Mouse (Mus musculus) left cerebral cortex, adult 18-20 months (tissue): ENCODE results near the gene Mmp19. TPM values are rescaled to one million over a fixed set of nuclear protein-coding genes. Genes with fewer than 3 reads are reported as not detected.
A peak's percentile ranks its signal among the peaks of the same experiment; 100 is the strongest.
"Not testable (repeated sequence)": the region's sequence is repeated elsewhere in the genome, so short reads cannot be mapped to it uniquely, and the experiment has no call there.

Experiments used
- DNase-seq, 2 experiments: peaks; one replicate each; pipeline ENCODE4 v3.0.0; 2021 to 2022; ENCODE audit warnings: low spot score in 2 of 2, mixed read lengths in 1 of 2
- total RNA-seq, 2 experiments: library from RNA; stranded (reverse); gene quantifications; 2 replicates each; pipeline ENCODE4 v1.2.3; 2021

The Mmp19 gene
- total RNA-seq, 2 experiments from 2014 or later = 0.63 to 0.66 TPM

DNA sequence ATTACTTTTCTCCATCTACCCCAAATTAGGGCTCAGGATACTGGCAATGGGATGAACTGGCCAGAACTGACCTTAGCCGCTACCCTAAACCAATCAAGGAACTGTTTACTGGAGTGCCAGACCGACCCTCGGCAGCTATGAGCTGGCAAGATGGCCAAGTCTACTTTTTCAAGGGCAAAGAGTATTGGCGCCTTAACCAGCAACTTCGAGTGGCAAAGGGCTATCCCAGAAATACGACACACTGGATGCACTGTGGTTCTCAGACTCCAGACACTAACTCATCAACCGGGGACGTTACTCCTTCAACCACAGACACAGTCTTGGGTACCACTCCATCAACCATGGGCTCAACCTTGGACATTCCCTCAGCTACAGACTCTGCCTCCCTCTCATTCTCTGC lies 8.0 kb downstream of the Mmp19 start:
- DNase-seq = no peak

DNA sequence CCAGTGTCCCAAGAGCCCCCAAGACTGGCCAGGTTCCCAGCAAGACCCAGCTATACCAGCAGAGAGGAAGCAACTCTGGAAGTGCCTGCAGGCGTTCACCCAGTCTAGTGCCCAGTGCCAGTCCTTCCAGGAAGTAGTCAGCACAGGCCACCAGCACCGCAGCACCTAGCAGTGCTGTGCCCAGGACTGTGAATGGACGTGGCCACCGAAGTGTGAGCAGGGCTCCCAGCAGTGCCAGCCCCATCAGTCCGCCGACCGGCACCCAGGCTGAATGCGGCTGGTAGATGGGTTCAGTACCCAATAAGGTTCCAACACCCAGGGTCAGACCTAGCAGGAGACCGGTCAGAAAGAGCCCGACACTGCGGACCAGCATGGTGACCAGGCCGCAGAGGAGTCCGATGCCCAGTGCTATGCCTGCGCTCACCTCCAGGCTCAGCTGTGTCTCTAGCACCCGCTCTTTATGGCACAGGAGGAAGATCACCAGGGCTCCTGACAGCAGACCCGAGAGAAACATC lies 11.3 kb downstream of the Mmp19 start:
- no peak for DNase-seq

DNA sequence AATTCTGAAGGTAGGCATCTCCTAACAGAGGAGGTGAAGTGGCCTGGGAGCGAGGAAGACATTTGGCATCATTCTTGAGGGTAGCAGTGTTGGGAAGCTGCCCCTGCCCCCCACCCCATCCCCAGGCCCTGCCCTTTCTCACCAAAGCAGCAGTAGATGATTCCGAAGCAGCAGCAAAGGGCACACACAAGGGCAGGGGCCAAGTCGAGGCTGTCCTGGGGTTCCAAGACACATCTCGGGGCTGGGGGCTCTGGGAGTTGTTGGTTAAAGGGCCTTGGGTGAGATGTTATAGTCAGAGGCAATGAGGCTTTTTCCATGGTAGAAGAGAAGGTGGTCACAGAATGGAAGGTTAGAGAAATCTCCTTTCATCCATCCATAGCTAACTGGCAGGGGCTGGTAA lies 12.2 kb downstream of the Mmp19 start:
- no peak for DNase-seq

DNA sequence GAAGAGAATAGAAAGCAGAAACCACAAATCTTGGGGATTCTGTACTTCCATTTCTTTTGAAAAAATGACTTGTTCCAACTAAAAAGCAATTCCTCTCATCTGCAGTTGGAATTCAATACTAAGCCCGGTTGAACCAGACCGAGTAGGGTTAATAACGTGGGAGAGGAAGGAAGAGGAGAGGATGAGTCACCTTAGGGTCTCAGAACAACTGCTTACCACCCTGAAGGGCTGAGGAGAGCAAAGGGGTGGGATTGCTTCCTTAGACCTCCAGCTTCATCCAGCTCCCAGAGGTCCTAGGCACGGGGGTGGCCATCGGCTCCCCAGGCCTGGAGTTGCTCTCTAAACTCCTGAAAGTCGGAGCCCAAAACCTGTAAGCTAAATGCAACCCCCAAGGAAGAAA lies 12.7 kb downstream of the Mmp19 start:
- DNase-seq = no peak

DNA sequence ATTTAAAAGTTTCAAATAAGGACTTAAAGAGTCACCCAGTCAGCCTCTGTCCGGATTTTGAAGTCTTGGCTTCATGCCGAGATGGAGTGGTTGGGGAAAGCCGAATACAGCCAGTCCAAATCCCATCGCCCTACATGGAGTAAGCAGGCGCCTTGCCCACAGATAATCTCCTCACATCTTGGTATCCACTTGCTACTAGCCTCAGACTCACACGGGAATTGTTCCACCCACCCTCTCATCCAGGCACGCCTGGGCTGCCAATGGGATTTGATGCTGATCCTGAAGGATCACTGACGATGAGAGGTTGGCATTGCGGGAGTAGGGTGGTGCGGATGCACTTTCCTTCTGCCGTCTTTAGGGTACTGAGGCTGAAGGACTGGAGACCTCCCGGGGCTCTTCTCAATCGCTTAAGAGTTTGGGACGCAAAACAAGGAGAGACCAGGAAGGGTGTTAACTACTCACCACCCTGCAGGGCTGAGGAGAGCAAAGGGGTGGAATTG lies 13.1 kb downstream of the Mmp19 start, which contains the start of gene Dnajc14:
TSS of gene Dnajc14 (plus strand) at position 292 of the 500 bp plus-strand sequence.
- DNase-seq = peak; percentile 55 to 66

DNA sequence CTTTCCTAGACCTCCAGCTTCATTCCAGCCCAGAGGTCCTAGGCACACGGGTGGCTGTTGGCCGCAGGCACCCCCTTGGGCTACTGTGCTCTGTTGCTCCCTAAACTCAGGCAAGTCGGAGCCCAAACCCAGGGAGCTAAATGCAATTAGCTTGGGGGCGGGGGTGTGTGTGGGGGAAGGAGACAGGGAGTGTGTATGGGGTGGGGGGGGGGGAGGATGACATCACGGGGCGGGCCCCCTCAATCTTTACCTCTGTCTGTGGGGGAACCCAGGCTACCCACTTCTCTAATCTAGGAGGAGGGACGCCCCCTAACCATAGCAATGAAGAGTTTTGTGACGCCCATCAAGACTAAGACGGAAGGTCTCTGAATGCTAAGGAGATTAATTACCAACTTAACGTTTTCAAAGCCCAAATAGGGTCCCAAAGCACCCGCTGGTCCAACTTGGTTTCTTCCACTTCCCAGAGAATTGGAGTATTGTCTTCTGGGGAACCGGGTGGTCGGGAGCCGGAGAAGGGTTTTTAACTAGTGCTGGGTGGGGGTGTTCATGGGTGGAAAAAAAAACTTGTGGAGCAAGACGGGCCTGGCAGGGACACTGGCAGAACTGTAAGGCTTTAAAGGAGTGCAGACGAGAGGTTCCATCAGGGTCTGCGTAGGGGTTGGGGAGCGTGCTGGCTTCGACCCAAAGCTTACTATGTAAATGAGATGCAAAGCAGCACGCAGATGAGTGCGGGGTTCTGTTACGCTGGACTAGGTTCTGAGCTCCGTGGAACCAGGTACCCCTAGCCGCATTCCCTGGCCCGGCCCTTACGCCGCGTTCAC lies 13.8 kb downstream of the Mmp19 start, which contains the start of gene Tmem198b:
TSS of gene Tmem198b (minus strand) at position 100 of the 821 bp plus-strand sequence.
- DNase-seq = peak; percentile 43 to 61

DNA sequence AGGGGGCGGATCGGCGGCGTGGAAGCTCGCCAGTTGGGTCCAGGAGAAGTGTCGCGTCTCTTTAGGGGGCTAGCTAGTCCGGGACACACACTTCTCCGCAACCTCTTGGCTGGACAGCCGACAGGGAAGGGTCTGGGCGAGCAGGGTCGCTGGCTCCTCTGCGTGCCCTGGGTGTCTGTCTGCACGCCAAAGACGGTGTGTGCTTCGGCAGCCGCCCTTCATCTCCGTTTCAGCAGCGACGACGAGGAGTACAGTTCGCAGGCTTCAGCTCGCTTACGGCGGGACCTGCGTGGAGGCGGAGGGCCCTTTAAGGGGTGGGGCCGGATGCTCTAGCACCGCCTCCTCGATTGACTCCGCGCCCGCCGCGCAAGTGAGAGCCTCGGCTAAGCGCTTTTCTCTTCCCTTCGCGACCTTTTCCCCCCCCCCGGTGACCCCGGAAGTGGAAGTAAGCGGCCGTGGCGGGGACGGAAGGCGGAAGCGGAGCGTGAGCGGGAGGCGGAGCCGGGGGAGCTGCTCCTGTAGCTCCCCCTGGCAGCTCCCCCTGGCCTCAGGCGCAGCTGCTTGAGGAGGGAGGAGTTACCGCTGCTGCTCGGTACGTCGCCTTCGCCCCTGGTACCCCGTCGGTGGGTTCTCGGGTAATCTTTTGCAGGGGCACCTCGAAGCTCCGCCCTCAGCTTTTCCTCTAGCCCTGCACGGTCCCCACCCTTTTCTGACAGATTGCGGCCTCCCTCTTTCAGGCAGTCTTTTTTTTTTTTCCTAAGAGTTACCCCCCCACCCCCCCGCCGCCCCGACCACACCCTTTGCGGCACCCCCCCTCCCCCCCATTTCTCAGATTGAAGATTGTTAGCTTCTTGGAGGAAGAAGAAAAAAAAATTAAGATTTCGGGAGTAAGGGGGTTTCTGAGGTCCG lies 14.6 kb downstream of the Mmp19 start:
- peak; percentile 92 to 95 for DNase-seq

DNA sequence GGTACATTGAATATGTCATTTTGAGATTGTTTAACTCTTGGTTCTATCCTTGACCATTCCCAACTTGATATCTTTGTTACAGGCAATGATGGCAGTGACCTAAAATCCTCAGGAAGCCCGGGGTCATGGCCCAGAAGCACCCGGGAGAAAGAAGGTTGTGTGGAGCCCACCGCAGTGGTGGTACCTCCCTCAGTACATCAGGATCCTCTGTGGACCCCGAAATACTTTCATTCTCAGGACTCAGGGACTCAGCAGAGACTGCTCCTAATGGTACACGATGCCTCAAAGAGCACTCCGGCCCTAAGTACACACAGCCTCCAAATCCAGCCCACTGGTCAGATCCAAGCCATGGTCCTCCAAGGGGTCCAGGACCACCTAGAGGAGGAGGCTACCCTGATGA lies 15.4 kb downstream of the Mmp19 start:
- DNase-seq = no peak

DNA sequence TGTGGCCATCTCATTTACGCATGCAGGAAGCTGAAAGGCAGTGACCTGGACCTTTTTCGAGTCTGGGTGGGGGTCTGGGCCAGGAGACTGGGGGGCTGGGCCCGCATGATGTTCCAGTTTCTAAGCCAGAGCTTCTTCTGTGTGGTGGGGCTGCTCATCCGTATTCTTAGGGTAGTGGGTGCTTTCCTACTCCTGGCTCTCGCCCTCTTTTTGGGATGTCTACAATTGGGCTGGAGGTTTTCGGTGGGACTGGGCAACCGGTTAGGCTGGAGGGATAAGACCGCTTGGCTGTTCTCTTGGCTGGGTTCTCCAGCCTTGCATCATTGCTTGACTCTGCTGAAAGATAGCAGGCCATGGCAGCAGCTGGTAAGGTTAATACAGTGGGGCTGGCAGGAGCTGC lies 16.3 kb downstream of the Mmp19 start:
- no peak for DNase-seq

DNA sequence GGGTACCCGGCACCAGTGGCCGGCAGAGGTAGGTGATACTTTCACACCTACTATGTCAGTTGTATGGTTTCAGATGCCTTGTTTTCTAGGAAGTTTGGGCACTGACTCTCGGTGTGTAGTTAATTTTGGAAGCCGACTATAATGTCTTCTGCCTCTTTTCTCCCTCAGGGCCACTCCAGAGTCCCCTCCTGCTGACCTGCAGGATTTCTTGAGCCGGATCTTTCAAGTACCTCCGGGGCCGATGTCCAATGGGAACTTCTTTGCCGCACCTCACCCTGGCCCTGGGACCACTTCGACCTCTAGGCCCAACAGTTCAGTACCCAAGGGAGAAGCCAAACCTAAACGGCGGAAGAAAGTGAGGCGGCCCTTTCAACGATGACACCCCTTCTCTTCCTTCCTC lies 26.3 kb downstream of the Mmp19 start, which contains the start of gene Sarnp:
TSS of gene Sarnp (plus strand) at position 301 of the 400 bp plus-strand sequence.
- DNase-seq = no peak

DNA sequence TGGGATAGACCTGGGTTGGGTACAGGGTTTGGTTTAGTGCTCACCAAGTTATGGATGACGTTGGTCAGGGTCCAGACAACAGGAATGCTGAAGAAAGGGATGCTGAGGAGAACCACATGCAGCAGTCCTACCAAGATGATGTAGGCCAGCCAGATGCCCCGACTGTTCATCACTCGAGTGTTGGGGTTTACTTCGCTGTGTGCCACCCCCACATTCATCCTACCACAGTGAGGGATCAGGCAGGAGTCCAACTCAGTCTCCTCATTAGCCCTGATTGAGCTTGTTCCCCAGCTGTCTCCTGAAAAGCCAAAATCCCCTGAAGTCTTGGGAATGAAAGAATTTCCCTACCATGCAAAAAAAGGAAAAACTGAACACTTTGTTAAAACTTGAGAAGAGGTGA lies 29.5 kb downstream of the Mmp19 start:
- no peak for DNase-seq

DNA sequence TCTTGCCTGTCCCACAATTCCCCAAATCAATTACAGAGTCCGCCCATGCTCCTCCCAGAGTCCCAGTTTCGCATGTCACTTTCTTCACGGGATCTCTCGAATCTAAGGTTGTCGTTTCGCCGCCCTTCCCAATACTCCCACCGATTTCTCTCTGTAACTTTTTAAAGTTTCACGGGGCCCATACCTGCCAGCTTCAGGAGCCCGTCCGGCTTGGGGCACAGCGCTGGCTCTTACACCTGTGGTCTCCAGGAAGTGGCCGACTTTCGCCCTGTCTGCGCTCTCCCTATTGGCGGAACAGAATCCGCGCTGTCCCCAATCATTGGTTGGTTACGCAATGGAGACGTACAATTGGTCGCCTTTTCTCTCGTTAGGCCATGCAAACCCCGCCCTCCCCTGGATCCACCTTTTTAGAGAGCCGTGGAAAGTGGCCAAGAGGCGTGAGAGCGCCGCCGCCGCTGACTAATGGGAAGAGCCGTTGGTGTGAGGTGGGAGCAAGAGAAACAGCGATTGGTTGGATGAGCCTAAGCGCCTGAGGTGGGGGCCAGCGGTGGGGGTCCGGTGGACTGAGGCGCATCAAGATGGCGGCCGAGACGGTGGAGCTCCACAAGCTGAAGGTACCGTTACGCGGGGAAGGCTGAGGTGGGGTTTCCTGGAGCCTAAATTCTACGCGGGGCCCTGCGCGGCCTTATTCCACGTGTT lies 30.8 kb downstream of the Mmp19 start, which contains the start of gene Ormdl2:
TSS of gene Ormdl2 (minus strand) at position 288 of the 699 bp plus-strand sequence.
- peak; percentile 99 for DNase-seq

DNA sequence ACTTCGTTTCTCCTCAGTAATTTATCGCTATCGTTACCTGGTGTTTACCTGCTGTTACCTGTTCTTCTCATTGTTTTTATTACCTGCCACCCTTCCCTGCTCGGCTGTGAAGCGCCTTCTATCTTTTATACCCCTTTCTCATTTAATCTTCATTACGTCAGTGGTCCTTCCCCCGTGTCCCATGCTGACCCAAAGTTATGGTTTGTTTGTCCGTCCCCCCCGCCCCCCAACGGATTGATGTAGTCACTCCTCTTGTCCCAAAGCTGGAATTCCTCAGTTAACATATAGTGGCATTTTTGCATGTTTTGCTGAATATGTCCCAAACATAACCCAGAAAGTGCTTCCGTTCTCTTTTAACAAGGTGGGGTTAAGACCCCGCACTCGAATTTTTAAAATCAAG lies 31.4 kb downstream of the Mmp19 start:
- no peak for DNase-seq

DNA sequence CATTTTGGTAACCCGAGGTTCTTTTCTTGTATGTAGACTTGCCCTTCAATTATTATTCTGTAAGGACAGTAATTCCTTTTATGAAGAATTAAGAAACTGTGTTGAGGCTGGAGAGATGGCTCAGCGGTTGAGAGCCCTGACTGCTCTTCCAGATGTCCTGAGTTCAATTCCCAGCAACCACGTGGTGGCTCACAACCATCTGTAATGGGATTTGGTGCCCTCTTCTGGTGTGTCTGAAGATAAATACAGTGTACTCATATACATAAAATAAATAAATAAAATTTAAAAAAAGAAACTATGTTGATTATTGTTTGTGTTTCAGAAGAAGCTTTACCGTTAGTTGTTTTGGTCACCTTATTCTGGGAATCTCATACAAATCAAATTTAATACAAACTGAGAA lies 32.4 kb downstream of the Mmp19 start:
- not testable (repeated sequence) for DNase-seq

DNA sequence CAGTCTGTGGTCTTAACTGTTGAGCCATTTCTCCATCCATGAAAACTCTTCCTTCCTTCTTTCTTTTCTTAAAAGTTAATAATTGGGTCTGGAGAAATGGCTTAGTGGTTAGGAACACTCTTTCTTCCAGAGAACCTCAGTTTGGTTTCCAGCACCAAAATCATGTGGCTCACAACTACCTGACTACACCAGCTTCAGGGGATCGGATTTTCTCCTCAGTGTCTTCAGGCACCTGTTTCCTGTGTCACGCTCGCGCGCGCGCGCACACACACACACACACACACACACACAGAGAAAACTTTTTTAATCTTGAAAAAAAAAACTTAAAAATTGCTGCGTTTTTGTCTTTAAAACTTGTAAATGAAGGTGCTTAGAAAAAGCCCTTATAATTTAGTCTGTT lies 33.1 kb downstream of the Mmp19 start:
- DNase-seq = no peak

DNA sequence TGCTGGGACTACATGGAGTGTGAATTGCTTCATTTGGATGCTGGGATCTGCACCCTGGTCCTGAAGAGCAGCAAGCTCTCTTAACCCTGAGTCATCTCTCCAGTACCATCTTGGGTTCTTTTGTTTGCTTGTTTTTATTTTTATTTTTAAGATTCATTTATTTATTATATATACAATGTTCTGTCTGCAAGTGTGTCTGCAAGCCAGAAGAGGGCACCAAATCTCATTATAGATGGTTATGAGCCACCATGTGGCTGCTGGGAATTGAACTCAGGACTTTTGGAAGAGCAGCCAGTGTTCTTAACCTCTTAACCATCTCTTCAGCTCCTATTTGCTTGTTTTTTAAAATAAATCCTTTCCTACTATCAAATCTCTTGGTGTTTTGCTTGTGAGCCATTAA lies 46.7 kb downstream of the Mmp19 start:
- no peak for DNase-seq

DNA sequence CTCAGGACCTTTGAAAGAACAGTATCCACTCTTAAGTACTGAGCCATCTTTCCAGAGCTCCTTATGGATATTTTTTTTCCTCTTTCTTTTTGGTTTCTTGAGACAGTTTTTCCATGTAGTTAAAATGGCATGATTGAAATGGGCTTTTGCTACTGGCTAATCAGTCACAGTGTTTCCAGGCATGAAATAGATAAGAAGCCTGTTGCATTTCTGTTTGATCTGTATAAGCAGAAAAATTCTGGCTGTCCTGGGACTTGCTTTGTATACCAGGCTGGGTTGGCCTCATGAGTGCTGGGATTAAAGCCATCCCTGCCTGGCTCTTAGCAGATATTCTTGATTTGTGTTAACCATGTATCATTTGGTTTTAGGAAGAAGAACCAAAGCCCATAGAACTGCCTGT lies 48.7 kb downstream of the Mmp19 start:
- no peak for DNase-seq

DNA sequence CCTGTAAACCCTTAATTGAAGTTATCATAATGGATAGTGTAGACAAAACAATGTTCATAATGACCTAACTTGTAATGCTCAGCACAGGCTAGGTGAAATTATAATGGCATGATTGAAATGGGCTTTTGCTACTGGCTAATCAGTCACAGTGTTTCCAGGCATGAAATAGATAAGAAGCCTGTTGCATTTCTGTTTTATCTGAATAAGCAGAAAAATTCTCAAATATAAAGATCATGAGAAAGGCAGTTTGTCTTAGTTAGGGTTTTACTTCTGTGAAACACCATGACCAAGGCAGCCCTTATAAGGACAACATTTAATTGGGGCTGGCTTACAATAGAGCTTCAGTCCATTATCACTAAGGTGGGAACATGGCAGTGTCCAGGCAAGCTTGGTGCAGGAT lies 49.9 kb downstream of the Mmp19 start:
- no peak for DNase-seq

DNA sequence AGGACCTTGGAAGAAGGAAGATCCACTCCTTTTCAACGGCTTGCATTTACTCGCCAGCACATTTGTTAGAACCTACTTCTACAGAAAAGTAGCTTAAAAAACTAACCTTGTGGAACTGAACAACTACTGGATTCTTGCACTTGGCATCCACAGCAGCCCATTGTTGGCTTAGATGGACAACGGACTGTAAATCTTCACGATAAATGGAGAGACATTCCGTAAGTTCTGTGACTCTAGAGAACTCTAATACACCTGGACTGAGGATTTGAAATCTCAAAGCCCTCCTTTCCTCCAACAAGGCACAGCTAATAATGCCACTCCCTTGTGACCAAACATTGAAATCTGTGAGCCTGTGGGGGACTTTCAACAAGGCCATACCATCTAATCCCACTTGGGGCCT lies 52.5 kb downstream of the Mmp19 start:
- no peak for DNase-seq

DNA sequence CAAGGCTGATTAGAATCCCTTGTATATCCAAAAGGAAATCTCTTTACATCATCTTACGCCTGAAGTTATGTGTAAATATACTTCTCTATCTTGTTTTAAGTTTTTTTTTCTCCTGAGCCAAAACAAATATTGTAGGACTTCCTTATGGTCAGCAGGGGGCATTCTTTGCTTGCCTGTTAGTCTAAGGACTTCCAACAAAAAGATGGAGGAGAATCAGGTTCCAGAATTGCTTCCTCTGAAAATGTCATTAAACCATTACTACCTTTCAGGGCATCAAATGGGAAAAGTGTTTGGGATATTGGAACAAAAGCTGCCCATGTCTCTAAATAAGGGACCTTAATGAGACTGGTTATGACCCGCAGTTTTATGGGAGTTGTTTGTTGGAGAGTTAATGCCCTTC lies 54.8 kb downstream of the Mmp19 start:
- no peak for DNase-seq

DNA sequence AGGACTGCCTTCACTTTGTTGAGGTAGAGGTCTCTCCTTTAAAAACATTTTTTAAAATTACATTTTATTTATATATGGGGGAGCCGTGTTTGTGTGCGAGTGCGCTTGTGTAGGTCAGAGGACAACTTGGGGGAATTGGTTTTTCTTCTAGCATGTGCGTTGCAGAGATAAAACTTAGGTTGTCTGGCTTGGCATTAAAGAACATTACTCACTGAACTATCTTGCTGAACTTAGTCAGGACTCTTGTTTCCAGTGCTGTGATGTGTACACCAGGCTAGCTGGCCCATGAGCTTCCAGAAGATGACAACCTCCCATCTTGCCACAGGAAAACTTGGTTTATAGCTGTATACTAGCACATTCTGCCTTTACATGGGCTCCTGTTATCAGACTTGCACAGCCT lies 56.0 kb downstream of the Mmp19 start:
- DNase-seq = no peak
